Comparison of ENCODE assay signal across 12 mouse cellular contexts in the genomic region with DNA sequence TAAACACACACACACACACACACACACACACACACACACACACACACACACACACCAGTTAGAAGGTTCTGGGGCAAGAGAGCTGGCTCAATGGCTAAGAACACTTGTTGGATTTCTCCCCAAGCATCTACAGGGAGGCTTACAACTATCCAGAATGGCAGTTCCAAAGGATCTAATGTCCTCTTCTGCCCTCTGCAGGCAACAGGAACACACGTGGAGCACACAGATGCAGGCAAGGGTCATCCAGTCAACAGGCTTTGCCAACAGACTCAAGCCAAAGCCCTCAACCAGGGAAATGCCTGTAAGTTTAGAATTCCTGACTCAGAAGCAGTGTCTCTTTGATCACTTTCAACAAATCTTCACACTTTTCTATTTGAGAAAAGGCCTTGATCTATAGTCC. TPM values are rescaled to one million over a fixed set of nuclear protein-coding genes. Genes with fewer than 3 reads are reported as not detected.
DNase-seq lines count a peak whose midpoint lies in the region; ATAC-seq and TF ChIP-seq lines count a peak whose summit lies in the region.
"Had no signal": no experiment of that assay in that cellular context is flagged by ENCODE, and none has a peak within 500 bp of the region (broad histone marks: within the 10 kb centered on the region; RNA-seq: fewer than 3 reads in every experiment).

No protein-coding gene starts in this region.

- no peak overlapping the region for H3K27ac ChIP-seq in forebrain, embryonic 14.5 days (ENCODE audit: low read depth, low read length)
- H3K27ac ChIP-seq in forebrain, embryonic 16.5 days (ENCODE audit: low read length), result no peak overlapping the region
- no peak overlapping the region for H3K27ac ChIP-seq in liver, adult 2 months (replicated peaks; ENCODE audit: insufficient read depth, low read depth, low read length)
- no peak overlapping the region for H3K27ac ChIP-seq in liver, embryonic 12.5 days
- H3K27ac ChIP-seq in embryonic fibroblast, embryonic 13.5 days (ENCODE audit: insufficient read depth, low read length), result no peak overlapping the region
- H3K27ac ChIP-seq: forebrain, embryonic 10.5 days; hindbrain, embryonic 13.5 days had no signal

- no peaks in the 10 kb centered on the region for H3K4me1 ChIP-seq in forebrain, embryonic 14.5 days (ENCODE audit: control insufficient read depth, insufficient read depth, low read length)
- H3K4me1 ChIP-seq in forebrain, embryonic 16.5 days (replicated peaks; ENCODE audit: control insufficient read depth, insufficient read depth, low read length), result peaks cover 4% of the 10 kb centered on the region; the same call in 1 of the 2 replicates
- no peaks in the 10 kb centered on the region for H3K4me1 ChIP-seq in liver, adult 2 months (ENCODE audit: control insufficient read depth, insufficient read depth, low read length)
- H3K4me1 ChIP-seq in liver, embryonic 12.5 days, result peaks cover 2% of the 10 kb centered on the region; the same call in 1 of the 2 replicates
- peaks cover 14% of the 10 kb centered on the region for H3K4me1 ChIP-seq in embryonic fibroblast, embryonic 13.5 days (ENCODE audit: control insufficient read depth, insufficient read depth, low read length)
- H3K4me1 ChIP-seq: forebrain, embryonic 10.5 days had no signal

- no peaks in the 10 kb centered on the region for H3K27me3 ChIP-seq in forebrain, embryonic 14.5 days (replicated peaks; ENCODE audit: control insufficient read depth, insufficient read depth, low read length)
- H3K27me3 ChIP-seq in forebrain, embryonic 16.5 days (replicated peaks; ENCODE audit: control insufficient read depth, insufficient read depth, low read length), result no peaks in the 10 kb centered on the region
- H3K27me3 ChIP-seq in liver, adult 2 months (ENCODE audit: control insufficient read depth, insufficient read depth, low read length), result no peaks in the 10 kb centered on the region
- no peaks in the 10 kb centered on the region for H3K27me3 ChIP-seq in liver, embryonic 12.5 days (replicated peaks)
- H3K27me3 ChIP-seq: hindbrain, embryonic 13.5 days had no signal

- TF ChIP-seq POLR2A in liver, adult 2 months (IDR thresholded peaks at IDR 0.05; ENCODE audit: extremely low read depth, insufficient read depth, low read length), result no peak
- no peak for TF ChIP-seq POLR2A in embryonic fibroblast, embryonic 13.5 days (IDR thresholded peaks at IDR 0.05; ENCODE audit: low read depth, low read length)

- H3K4me2 ChIP-seq in forebrain, embryonic 14.5 days (ENCODE audit: low read length), result no peak overlapping the region
- H3K4me2 ChIP-seq in forebrain, embryonic 16.5 days (ENCODE audit: low read length), result no peak overlapping the region
- H3K4me2 ChIP-seq in liver, embryonic 12.5 days, result no peak overlapping the region
- H3K4me2 ChIP-seq: hindbrain, embryonic 13.5 days had no signal

- 33% methylated on average over 1 of the region's 1 CpGs for WGBS in forebrain, embryonic 14.5 days
- whole genome bisulfite sequencing in forebrain, embryonic 16.5 days, result 53% methylated on average over 1 of the region's 1 CpGs
- 40% methylated on average over 1 of the region's 1 CpGs for WGBS in liver, adult 2 months
- 33% methylated on average over 1 of the region's 1 CpGs for WGBS in liver, embryonic 12.5 days (ENCODE audit: insufficient replicate concordance)

- H3K79me2 ChIP-seq in liver, adult 2 months (ENCODE audit: control insufficient read depth, insufficient read depth, low read length), result no peaks in the 10 kb centered on the region

- ATAC-seq in forebrain, embryonic 14.5 days, result no peak
- ATAC-seq in forebrain, embryonic 16.5 days, result no peak
- ATAC-seq in liver, embryonic 12.5 days, result no peak
- ATAC-seq in erythroid progenitor cell, adult 5-6 weeks (replicated peaks; ENCODE audit: low FRiP score, poor library complexity, severe bottlenecking), result no peak

- no peaks in the 10 kb centered on the region for H3K9me3 ChIP-seq in forebrain, embryonic 14.5 days (replicated peaks; ENCODE audit: control insufficient read depth, low read length)
- H3K9me3 ChIP-seq in forebrain, embryonic 16.5 days (ENCODE audit: control insufficient read depth, low read length), result no peaks in the 10 kb centered on the region
- no peaks in the 10 kb centered on the region for H3K9me3 ChIP-seq in liver, embryonic 12.5 days (replicated peaks)
- H3K9me3 ChIP-seq: forebrain, embryonic 10.5 days; hindbrain, embryonic 13.5 days had no signal

- DNase-seq in forebrain, embryonic 14.5 days (ENCODE audit: low spot score), result peak; percentile 11
- peak; percentile 27 for DNase-seq in liver, adult 2 months (ENCODE audit: extremely low read depth, low read depth, low spot score)
- DNase-seq in ES-CJ7 (ENCODE audit: low read depth, low spot score) (peak; percentile 29), adipocyte (ENCODE audit: low spot score) (no peak)
- DNase-seq: adrenal gland, adult 2 months; cerebellum, adult 9-10 months had no signal

- no peak overlapping the region for H3K9ac ChIP-seq in forebrain, embryonic 14.5 days (ENCODE audit: low read length)
- no peak overlapping the region for H3K9ac ChIP-seq in forebrain, embryonic 16.5 days (replicated peaks; ENCODE audit: low read depth, low read length)
- H3K9ac ChIP-seq in liver, adult 2 months (ENCODE audit: low read depth, low read length), result no peak overlapping the region
- no peak overlapping the region for H3K9ac ChIP-seq in liver, embryonic 12.5 days
- H3K9ac ChIP-seq: hindbrain, embryonic 13.5 days had no signal

- TF ChIP-seq CTCF in liver, adult 2 months (IDR thresholded peaks at IDR 0.05; ENCODE audit: low read depth, low read length), result 0 out of 2 replicates have a peak, but pooled peaks have one; percentile 24
- peak; percentile 42; the same call in 1 of the 2 replicates for TF ChIP-seq CTCF in embryonic fibroblast, embryonic 13.5 days (IDR thresholded peaks at IDR 0.05; ENCODE audit: borderline replicate concordance, insufficient read depth, low read length)

- H3K4me3 ChIP-seq in forebrain, embryonic 14.5 days (ENCODE audit: low read depth, low read length), result no peak overlapping the region
- H3K4me3 ChIP-seq in forebrain, embryonic 16.5 days (replicated peaks; ENCODE audit: low read length), result no peak overlapping the region
- no peak overlapping the region for H3K4me3 ChIP-seq in liver, adult 2 months (ENCODE audit: insufficient read depth, low read depth, low read length)
- H3K4me3 ChIP-seq in liver, embryonic 12.5 days, result no peak overlapping the region
- no peak overlapping the region for H3K4me3 ChIP-seq in embryonic fibroblast, embryonic 13.5 days (ENCODE audit: insufficient read depth, low read length)
- H3K4me3 ChIP-seq: forebrain, embryonic 10.5 days; hindbrain, embryonic 13.5 days had no signal

- peaks cover 12% of the 10 kb centered on the region for H3K36me3 ChIP-seq in forebrain, embryonic 14.5 days (ENCODE audit: control insufficient read depth, insufficient read depth, low read length)
- peaks cover 4% of the 10 kb centered on the region; the same call in 1 of the 2 replicates for H3K36me3 ChIP-seq in forebrain, embryonic 16.5 days (ENCODE audit: control insufficient read depth, insufficient read depth)
- H3K36me3 ChIP-seq in liver, adult 2 months (ENCODE audit: control insufficient read depth, insufficient read depth, low read length), result peaks cover 5% of the 10 kb centered on the region; the same call in 1 of the 2 replicates
- peaks cover 86% of the 10 kb centered on the region for H3K36me3 ChIP-seq in liver, embryonic 12.5 days

RNA-seq across cellular contexts. Expression of a gene that starts 36.6 kb away (rescaled TPM):
- 13.9 and 15.6 TPM in 2 replicates for polyA plus RNA-seq in forebrain, embryonic 14.5 days (2014; fragmentation: Nextera tagmentation; extraction: Ambion mirVana)
- polyA plus RNA-seq in forebrain, embryonic 16.5 days (2015; fragmentation: Nextera tagmentation; extraction: Ambion mirVana), result 18.4 and 21.1 TPM in 2 replicates
- 12.2 and 14.9 TPM in 2 replicates for total RNA-seq in liver, adult 2 months (2014; rRNA removed)
- 13.8 and 18.3 TPM in 2 replicates for polyA plus RNA-seq in liver, adult 2 months (2012; rRNA removed)
- 54.0 and 55.6 TPM in 2 replicates for polyA plus RNA-seq in liver, embryonic 12.5 days (2016; fragmentation: Nextera tagmentation; extraction: Ambion mirVana)
- polyA plus RNA-seq in embryonic fibroblast, embryonic 13.5 days (2011; ENCODE audit: insufficient read length, low read depth, missing spikeins), result 1.3 TPM in 1 of 2 replicates, not detected in the other
- total RNA-seq in erythroid progenitor cell, adult 5-6 weeks (2015; ENCODE audit: low replicate concordance), result 240 and 274 TPM in 2 replicates
- total RNA-seq in erythroid progenitor cell, adult 5-6 weeks (2017; ENCODE audit: low replicate concordance), result 176 and 259 TPM in 2 replicates
